Mouse (Mus musculus) hindbrain, postnatal 0 days (tissue): ENCODE measurements around the gene Btbd35f26. TPM values are rescaled to one million over a fixed set of nuclear protein-coding genes. Genes with fewer than 3 reads are reported as not detected.
"Not testable (repeated sequence)": the region's sequence is repeated elsewhere in the genome, so short reads cannot be mapped to it uniquely, and the experiment has no call there.

Experiments
- ATAC-seq: fragments of 200-750 bp; cut with Nextera tagmentation; 2 replicates; pipeline ENCODE4 v1.8.0; 2017; ENCODE audit warnings: mild to moderate bottlenecking, moderate TSS enrichment, moderate library complexity
- DNase-seq: peaks from one replicate; pipeline ENCODE4 v3.0.0-alpha.2; 2015; ENCODE audit warnings: low spot score
- H3K27ac ChIP-seq: fragments of 300-500 bp; sonication (generic); 2 replicates; pipeline ENCODE4 v1.5.1; 2014; ENCODE audit warnings: mild to moderate bottlenecking
- H3K27me3 ChIP-seq: fragments of 300-500 bp; sonication (generic); 2 replicates; pipeline ENCODE4 v1.6.1; 2014; ENCODE audit warnings: low read length, mixed read lengths; ENCODE audit not compliant: insufficient read depth
- H3K36me3 ChIP-seq: fragments of 300-500 bp; sonication (generic); 2 replicates; pipeline ENCODE4 v1.6.1; 2014; ENCODE audit warnings: low read length, mixed read lengths; ENCODE audit not compliant: insufficient read depth
- H3K4me1 ChIP-seq: fragments of 300-500 bp; sonication (generic); 2 replicates; pipeline ENCODE4 v1.6.1; 2014; ENCODE audit warnings: antibody characterized with exemption, low read length, mixed read lengths; ENCODE audit not compliant: insufficient read depth
- H3K4me2 ChIP-seq: fragments of 300-500 bp; sonication (generic); 2 replicates; pipeline ENCODE4 v1.6.1; 2014; ENCODE audit warnings: low read depth, mild to moderate bottlenecking, low read length, moderate library complexity, mixed read lengths
- H3K4me3 ChIP-seq: fragments of 300-500 bp; sonication (generic); 2 replicates; pipeline ENCODE4 v1.5.1; 2014; ENCODE audit warnings: low read length
- H3K9ac ChIP-seq: fragments of 300-500 bp; sonication (generic); replicated peaks from 2 replicates; pipeline ENCODE4 v1.6.1; 2014; ENCODE audit warnings: mild to moderate bottlenecking, low read length, moderate library complexity, mixed read lengths
- H3K9me3 ChIP-seq: fragments of 300-500 bp; sonication (generic); 2 replicates; pipeline ENCODE4 v1.6.1; 2016; ENCODE audit warnings: low read length, mixed read lengths
- WGBS: fragments of 180-500 bp; shearing (Covaris S2); extraction: QIAGEN DNeasy Blood & Tissue Kit; methylation state at CpG from one replicate; pipeline ENCODE4 v1.1.7; 2014; 5-methylcytosine and 5-hydroxymethylcytosine counted together
- polyA plus RNA-seq: library from polyadenylated mRNA; unstranded; fragments of >200 nt; fragmentation: Nextera tagmentation; extraction: Ambion mirVana; gene quantifications from 2 replicates; pipeline ENCODE4 v1.2.1, GENCODE M21; 2015
- total RNA-seq: library from RNA; depleted of rRNA; stranded (reverse); fragments of >200 nt; gene quantifications from 2 replicates; pipeline ENCODE4 v1.2.3, GENCODE M21; 2014; rRNA removed

Btbd35f26 gene
- total RNA-seq (not detected in 2 replicates), polyA plus RNA-seq (not detected in 2 replicates)

DNA sequence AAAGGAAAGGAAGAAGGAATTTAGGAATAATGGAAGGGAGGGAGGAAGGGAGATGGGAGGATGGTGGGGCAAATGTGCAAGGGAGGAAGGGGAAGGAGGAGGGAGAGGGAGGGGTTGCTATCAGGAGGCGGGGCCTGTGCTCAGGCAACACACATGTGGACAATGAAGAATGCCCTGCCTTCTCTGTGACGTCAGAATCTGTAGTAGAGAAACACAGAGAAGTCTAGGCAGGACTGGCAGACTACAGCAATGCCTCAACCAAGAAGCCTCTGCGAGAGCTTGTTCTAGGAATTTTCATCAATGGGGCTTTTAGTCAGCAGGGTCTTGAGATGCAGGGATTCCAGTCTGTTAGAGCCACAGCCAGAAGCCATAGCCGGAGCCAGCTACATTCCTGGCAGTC is at the start of gene Btbd35f26:
Gene Btbd35f26 (plus strand): TSS at position 301 of the 400 bp plus-strand sequence.
- H3K4me3 ChIP-seq, H3K4me1 ChIP-seq, H3K27ac ChIP-seq, DNase-seq, H3K4me2 ChIP-seq, H3K27me3 ChIP-seq, H3K36me3 ChIP-seq, H3K9ac ChIP-seq, ATAC-seq, H3K9me3 ChIP-seq: not testable (repeated sequence)
- WGBS: no CpG with 5 or more reads among the region's 4 CpGs

DNA sequence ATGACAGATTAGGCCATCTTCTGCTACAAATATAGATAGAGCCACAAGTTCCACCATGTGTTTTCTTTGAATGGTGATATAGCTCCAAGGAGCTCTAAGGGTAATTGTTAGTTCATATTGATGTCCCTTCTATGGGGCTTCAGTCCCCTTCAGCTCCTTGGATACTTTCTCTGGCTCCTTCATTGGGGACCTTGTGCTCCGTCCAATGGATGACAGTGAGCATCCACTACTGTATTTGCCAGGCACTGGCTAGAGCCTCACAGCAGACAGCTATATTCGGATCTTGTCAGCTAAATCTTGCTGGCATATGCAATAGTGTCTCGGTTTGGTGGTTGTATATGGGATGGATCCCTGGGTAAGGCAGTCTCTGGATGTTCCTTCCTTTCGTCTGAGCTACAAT is 5.7 kb downstream of the Btbd35f26 start:
- not testable (repeated sequence) for H3K9me3 ChIP-seq, H3K27ac ChIP-seq, H3K36me3 ChIP-seq, H3K4me3 ChIP-seq, H3K4me2 ChIP-seq, H3K4me1 ChIP-seq, DNase-seq, H3K9ac ChIP-seq, ATAC-seq, H3K27me3 ChIP-seq
- WGBS: 81% methylated on average over 2 of the region's 4 CpGs

GRCm38 (mm10) chrX:31383818-31384217 is 47.6 kb downstream of the Btbd35f26 start, which contains the start of gene Btbd35f19:
Gene Btbd35f19, minus strand, starts transcription at chrX:31383918.
- H3K9me3 ChIP-seq, H3K9ac ChIP-seq, H3K27me3 ChIP-seq, H3K4me1 ChIP-seq, H3K4me2 ChIP-seq, ATAC-seq, DNase-seq, H3K36me3 ChIP-seq, H3K4me3 ChIP-seq, H3K27ac ChIP-seq: not testable (repeated sequence)
- no CpG with 5 or more reads among the region's 4 CpGs for WGBS

Other genes with a start within 250 kb of the Btbd35f26 start
- gene Btbd35f29, start 218.8 kb upstream of the Btbd35f26 start, total RNA-seq: not detected in 2 replicates
- not detected in 2 replicates for gene Btbd35f29, start 218.8 kb upstream of the Btbd35f26 start, polyA plus RNA-seq
- not detected in 2 replicates for gene Spin2f, start 82.6 kb upstream of the Btbd35f26 start, total RNA-seq
- gene Spin2f, start 82.6 kb upstream of the Btbd35f26 start, polyA plus RNA-seq: not detected in 2 replicates
- not detected in 2 replicates for gene Btbd35f19, start 47.5 kb downstream of the Btbd35f26 start, total RNA-seq
- gene Btbd35f19, start 47.5 kb downstream of the Btbd35f26 start, polyA plus RNA-seq: not detected in 2 replicates
- not detected in 2 replicates for gene Gm21883, start 237.8 kb downstream of the Btbd35f26 start, total RNA-seq
- not detected in 2 replicates for gene Gm21883, start 237.8 kb downstream of the Btbd35f26 start, polyA plus RNA-seq